Mouse (Mus musculus): ENCODE results near the gene Adam6a. TPM values are rescaled to one million over a fixed set of nuclear protein-coding genes. Genes with fewer than 3 reads are reported as not detected.
"Not testable (repeated sequence)": the region's sequence is repeated elsewhere in the genome, so short reads cannot be mapped to it uniquely, and the experiment has no call there.

Adam6a gene
- total RNA-seq (2021) = not detected

DNA sequence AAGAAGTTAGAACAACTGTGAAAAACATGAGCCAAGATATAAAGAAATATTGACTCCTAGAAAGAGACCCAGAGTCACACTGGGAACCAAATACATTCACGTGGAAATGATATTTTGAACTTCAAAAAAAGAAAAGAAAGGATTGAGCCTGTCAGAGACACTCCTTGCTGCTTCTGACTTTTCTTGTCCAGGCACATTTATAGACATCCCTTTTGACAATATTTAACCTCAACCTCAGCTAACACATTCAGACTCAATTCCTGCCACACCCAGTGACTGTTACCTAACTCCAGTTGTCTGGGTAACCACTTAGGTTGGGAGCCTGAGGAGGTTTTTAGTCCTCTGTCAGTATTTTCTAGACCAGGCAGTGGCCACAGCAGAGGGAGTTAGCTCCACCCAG lies at the start of gene Adam6a:
Adam6a (plus strand) TSS at position 301 of the 400 bp plus-strand sequence.
- DNase-seq (ENCODE audit: low spot score in 2 of 2); intact Hi-C loops (cut with DNase I): not testable (repeated sequence)

DNA sequence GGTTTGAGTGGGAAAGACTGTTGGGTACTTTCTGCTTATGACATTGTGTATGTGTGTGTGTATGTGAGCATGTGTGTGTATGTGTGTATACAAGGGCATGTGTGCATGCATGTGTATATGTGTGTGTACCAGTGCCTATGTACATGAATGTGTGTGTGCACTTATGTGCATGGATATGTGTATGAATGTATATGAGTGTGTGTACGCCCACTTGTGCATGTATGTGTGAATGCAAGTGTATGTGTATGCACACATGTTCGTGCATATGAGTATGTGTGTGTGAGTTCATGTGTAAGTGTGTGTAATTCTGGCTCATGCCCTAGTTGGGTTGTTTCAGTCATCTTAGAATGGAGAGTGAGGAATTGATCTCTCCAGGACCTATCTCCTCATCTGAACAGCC lies 17.8 kb upstream of the Adam6a start:
- no peak for DNase-seq (ENCODE audit: low spot score in 2 of 2)
- intact Hi-C loops (cut with DNase I) = no loop called here

DNA sequence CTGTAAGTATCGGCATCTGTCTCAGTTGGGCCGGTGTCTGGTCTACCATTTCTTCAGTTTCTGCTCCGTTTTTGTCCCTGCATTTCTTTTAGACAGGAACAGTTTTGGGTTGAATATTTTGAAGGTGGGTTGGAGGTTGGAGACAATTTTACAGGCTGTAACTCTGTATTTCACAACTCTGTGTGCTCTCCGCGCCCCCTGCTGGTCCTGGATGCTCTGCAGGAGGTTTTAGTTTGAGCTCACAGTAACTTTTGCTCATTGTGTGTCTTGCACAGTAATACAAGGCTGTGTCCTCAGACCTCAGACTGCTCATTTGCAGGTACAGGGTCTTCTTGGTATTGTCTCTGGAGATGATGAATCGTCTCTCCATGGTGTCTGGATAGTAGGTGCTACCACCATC lies 34.5 kb downstream of the Adam6a start:
- intact Hi-C loops (cut with DNase I) = loop anchor here (5.0 kb wide), 1 partner anchor 356 kb away; no protein-coding TSS in a partner anchor
- DNase-seq (ENCODE audit: low spot score in 2 of 2) = peak in 1 of 2 experiments; percentile 3

DNA sequence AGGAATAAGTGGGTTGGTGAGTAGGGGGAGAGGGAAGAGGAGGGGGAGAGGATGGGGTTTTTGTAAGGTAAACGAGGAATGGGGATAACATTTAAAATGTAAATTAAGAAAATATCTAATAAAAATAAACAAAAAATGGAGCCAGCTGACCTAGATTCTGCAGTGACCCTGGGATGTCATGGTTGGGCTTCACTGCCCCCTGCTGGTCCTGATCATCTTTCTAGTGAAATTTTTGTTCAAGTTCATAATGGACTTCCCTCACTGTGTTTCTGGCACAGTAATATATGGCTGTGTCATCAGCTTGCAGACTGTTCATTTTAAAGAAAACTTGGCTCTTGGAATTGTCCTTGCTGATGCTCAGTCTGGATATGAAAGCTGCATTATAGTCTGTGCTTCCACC lies 44.3 kb downstream of the Adam6a start:
- intact Hi-C loops (cut with DNase I) = no loop called here
- no peak for DNase-seq (ENCODE audit: low spot score in 2 of 2)

Other genes starting within 250 kb of the Adam6a start
- not detected for gene Adam6b, start 54.4 kb upstream of the Adam6a start, total RNA-seq (2021)

Data from left cerebral cortex, postnatal 36 days (tissue).